Mouse (Mus musculus) liver, postnatal 0 days (tissue): Measurements from ENCODE around the gene Lmna.

Source experiments
- CTCF ChIP-seq: sonication (generic); IDR thresholded peaks from 2 replicates; pipeline ENCODE4 v1.5.1; 2016; ENCODE audit warnings: antibody characterized with exemption, low read depth
- EP300 ChIP-seq: IDR thresholded peaks from 2 replicates; pipeline ENCODE4 v1.6.1; 2016; ENCODE audit warnings: antibody characterized with exemption, low read depth, mild to moderate bottlenecking

DNA sequence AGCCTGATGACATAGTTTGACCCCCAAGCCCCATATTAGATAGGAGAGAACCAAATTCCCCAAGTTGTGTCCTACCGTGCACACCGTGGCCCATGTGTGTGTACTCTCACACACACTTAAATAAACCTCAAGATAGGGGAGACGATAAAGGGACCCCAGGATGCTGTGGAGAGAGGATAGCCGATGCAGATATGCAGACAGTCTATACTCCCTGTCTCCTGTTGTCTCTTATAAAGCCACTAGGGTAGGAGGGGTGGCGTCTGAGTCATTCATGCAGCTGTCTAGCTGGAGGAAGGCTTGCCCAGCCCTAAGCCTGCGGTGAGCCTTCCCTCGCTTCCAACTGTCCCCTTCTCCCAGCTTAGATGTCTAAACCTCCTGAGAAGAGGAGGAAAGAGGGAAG lies 9.7 kb downstream of the Lmna start:
- TF ChIP-seq CTCF (no peak), EP300 (no peak)
